Mouse (Mus musculus): ENCODE results near the gene Spg7. TPM values are rescaled to one million over a fixed set of nuclear protein-coding genes. Genes with fewer than 3 reads are reported as not detected.

Spg7 gene
- 25.1 TPM for polyA plus RNA-seq (2014; fragmentation: Illumina TruSeq; extraction: RNeasy Lipid Tissue Mini Kit (QIAGEN cat#74804); ENCODE audit: low read depth, low replicate concordance)

DNA sequence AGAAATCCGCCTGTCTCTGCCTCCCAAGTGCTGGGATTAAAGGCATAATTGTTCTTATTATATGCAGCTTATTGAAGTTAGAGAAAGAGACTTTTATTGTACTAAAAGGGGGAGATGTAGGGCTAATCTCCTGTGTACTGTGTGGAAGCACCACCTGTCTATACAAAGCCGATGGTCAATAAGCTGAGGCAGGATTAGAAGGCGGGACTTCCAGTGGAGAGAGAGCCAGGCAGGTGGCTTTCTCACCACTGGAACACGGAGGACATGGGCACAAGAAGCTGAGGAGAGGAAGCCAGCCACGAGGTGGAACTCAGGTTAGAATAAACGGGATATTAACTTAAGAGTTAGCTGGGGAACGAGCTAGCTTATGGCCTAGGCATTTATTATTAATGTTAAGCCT lies at the start of gene Spg7:
Gene Spg7 (plus strand): TSS at position 222 of the 400 bp plus-strand sequence.

DNA sequence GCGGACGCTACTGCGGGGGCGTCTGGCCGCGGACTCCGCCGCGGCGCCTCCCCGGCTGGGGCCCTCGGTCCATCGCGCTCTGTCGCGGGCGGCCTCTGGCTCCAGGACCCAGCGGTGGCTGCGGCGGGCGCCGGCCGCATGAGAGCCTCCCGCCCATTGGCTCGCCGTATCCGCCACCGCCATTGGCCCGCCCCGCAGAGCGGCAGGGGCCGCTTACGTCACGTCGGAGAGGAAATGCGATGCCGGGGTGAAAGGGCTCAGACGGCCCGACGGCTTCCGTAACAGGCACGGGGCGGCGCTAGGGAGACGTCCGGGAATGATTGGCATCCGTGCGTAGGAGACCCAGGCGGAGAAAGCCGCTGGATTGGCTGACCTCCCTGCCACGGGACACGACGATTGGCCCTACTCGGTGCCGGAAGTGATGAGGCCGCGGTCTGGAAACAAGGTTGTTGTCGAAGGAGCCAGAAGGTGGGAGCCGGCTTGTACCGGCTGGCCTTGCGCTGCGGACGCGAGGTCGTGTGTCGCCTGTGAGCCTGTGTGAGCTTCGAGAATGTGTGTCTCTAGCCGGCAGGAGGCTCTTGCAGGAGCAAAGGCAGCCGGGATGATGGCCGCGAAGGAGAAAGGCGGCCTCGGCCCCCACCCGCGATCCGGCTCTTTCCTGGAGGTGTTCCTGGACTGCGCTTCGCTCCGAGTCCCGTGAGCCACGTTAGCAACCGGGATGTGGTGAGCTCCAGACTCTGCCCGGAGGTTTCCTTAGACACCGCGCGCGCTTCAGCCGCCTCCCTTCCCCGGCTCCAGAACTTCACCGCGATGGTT lies 20.4 kb upstream of the Spg7 start, which contains the start of gene Ankrd11:
Gene Ankrd11 (minus strand): TSS at position 120 of the 816 bp plus-strand sequence.

DNA sequence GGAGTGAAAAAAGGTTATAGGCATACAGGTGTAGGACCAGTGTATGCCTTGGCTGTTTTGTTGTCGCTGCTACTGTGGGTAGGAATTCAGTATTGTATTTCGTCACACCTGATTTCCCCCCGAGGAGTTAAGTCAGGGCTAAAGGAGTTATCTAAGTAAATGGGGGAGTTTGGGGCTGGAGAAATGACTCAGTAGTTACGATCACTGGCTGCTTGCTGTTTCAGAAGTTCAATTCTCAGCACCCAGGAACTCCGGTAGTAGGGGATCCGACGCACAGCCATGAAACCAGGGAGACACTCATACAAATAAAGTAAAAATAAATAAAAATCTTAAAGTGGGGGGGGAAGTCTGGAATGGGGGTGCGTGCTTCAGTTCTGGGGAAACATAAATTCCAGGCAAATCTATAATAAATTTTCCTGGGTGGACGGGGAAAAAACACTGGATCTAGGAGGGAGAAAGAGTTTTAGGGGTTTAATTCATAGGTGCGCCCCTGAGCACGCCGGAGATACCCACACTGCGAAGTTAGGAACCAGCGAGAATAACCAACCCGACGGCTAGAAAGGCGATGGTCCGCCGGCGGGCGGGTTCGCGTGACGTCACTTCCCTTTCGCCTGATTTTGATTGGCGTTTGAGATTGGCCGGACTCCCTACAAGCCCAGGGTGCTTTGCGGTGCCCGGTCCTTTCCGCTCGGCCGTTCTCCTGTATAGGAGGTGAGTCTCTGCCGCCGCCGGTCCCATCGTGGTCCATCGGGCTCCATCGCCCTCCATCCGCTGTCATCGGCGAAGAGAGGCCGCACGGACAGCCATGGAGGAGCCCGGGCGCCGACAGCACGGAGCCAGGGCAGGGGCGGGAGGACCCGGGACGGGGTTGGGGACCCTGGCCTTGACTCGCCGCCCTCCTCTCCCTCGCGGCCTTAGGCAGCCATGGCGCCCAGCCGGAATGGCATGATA lies 39.3 kb downstream of the Spg7 start, which contains the start of gene Rpl13:
Gene Rpl13 (plus strand): TSS at position 616 of the 951 bp plus-strand sequence.

DNA sequence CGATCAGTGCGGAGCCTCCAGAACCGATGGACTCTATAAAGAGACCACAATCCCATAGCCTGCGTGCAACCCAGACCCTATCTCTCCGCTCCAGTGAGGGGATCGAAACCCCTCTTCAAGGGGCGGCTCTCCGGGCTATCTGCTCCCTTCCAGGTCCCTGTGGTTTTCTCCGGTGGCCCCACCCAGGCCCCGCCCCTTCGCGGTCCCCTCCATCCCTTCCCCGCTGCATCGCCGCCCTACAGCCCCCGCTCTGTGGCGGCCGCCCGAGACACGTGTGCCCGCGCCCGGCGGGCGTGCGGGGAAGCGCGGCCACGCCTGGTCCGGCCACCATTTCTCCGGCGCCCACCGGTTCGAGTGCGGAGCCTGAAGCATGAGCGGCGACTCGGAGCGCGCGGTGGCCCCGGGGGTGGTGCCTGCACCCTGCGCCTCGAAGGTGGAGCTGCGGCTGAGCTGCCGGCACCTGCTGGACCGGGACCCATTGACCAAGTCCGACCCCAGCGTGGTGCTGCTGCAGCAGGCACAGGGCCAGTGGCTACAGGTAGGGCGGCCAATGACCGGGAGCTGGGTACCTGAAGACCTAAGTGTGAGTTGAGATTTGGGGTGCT lies 54.5 kb downstream of the Spg7 start, which contains the start of gene Cpne7:
Gene Cpne7 (plus strand): TSS at position 248 of the 605 bp plus-strand sequence.

Other genes starting within 250 kb of the Spg7 start
- not detected for gene Cdh15, start 215.0 kb upstream of the Spg7 start, polyA plus RNA-seq (2014; fragmentation: Illumina TruSeq; extraction: RNeasy Lipid Tissue Mini Kit (QIAGEN cat#74804); ENCODE audit: low read depth, low replicate concordance)
- gene Ankrd11, start 20.7 kb upstream of the Spg7 start, polyA plus RNA-seq (2014; fragmentation: Illumina TruSeq; extraction: RNeasy Lipid Tissue Mini Kit (QIAGEN cat#74804); ENCODE audit: low read depth, low replicate concordance), result 31.1 TPM
- 31.0 TPM for gene Rpl13, start 39.4 kb downstream of the Spg7 start, polyA plus RNA-seq (2014; fragmentation: Illumina TruSeq; extraction: RNeasy Lipid Tissue Mini Kit (QIAGEN cat#74804); ENCODE audit: low read depth, low replicate concordance)
- gene Cpne7, start 54.4 kb downstream of the Spg7 start, polyA plus RNA-seq (2014; fragmentation: Illumina TruSeq; extraction: RNeasy Lipid Tissue Mini Kit (QIAGEN cat#74804); ENCODE audit: low read depth, low replicate concordance), result not detected
- not detected for gene Sult5a1, start 95.4 kb downstream of the Spg7 start, polyA plus RNA-seq (2014; fragmentation: Illumina TruSeq; extraction: RNeasy Lipid Tissue Mini Kit (QIAGEN cat#74804); ENCODE audit: low read depth, low replicate concordance)
- 30.5 TPM for gene Dpep1, start 123.3 kb downstream of the Spg7 start, polyA plus RNA-seq (2014; fragmentation: Illumina TruSeq; extraction: RNeasy Lipid Tissue Mini Kit (QIAGEN cat#74804); ENCODE audit: low read depth, low replicate concordance)
- gene Chmp1a, start 149.8 kb downstream of the Spg7 start, polyA plus RNA-seq (2014; fragmentation: Illumina TruSeq; extraction: RNeasy Lipid Tissue Mini Kit (QIAGEN cat#74804); ENCODE audit: low read depth, low replicate concordance), result 5.1 TPM
- gene Spata33, start 149.9 kb downstream of the Spg7 start, polyA plus RNA-seq (2014; fragmentation: Illumina TruSeq; extraction: RNeasy Lipid Tissue Mini Kit (QIAGEN cat#74804); ENCODE audit: low read depth, low replicate concordance), result 2.0 TPM
- gene Cdk10, start 161.9 kb downstream of the Spg7 start, polyA plus RNA-seq (2014; fragmentation: Illumina TruSeq; extraction: RNeasy Lipid Tissue Mini Kit (QIAGEN cat#74804); ENCODE audit: low read depth, low replicate concordance), result 1.2 TPM
- gene Spata2l, start 173.3 kb downstream of the Spg7 start, polyA plus RNA-seq (2014; fragmentation: Illumina TruSeq; extraction: RNeasy Lipid Tissue Mini Kit (QIAGEN cat#74804); ENCODE audit: low read depth, low replicate concordance), result 0.49 TPM
- gene Zfp276, start 191.3 kb downstream of the Spg7 start, polyA plus RNA-seq (2014; fragmentation: Illumina TruSeq; extraction: RNeasy Lipid Tissue Mini Kit (QIAGEN cat#74804); ENCODE audit: low read depth, low replicate concordance), result 1.5 TPM
- gene Vps9d1, start 191.4 kb downstream of the Spg7 start, polyA plus RNA-seq (2014; fragmentation: Illumina TruSeq; extraction: RNeasy Lipid Tissue Mini Kit (QIAGEN cat#74804); ENCODE audit: low read depth, low replicate concordance), result 1.2 TPM

Data from kidney, adult 10 weeks (tissue).